Mouse (Mus musculus): Measurements from ENCODE around the gene Eif6. TPM values are rescaled to one million over a fixed set of nuclear protein-coding genes. Genes with fewer than 3 reads are reported as not detected.
A peak's percentile ranks its signal among the peaks of the same experiment; 100 is the strongest.

Eif6 gene
- total RNA-seq, 1 experiment from 2014 or later: 38.9 TPM

- no peak for ATAC-seq (replicated peaks; ENCODE audit: insufficient number of reproducible peaks, low FRiP score, low TSS enrichment, poor library complexity, severe bottlenecking)
These were observed 22.7 kb downstream of the Eif6 start for GRCm38 (mm10) chr2:155804053-155804452.

- no peak for ATAC-seq (replicated peaks; ENCODE audit: insufficient number of reproducible peaks, low FRiP score, low TSS enrichment, poor library complexity, severe bottlenecking)
These were observed 24.0 kb downstream of the Eif6 start for GRCm38 (mm10) chr2:155802761-155803160.

GRCm38 (mm10) chr2:155798613-155799012 lies 28.1 kb downstream of the Eif6 start:
- no peak for ATAC-seq (replicated peaks; ENCODE audit: insufficient number of reproducible peaks, low FRiP score, low TSS enrichment, poor library complexity, severe bottlenecking)

GRCm38 (mm10) chr2:155794674-155795445 lies 31.9 kb downstream of the Eif6 start:
- ATAC-seq (replicated peaks; ENCODE audit: insufficient number of reproducible peaks, low FRiP score, low TSS enrichment, poor library complexity, severe bottlenecking): no peak

GRCm38 (mm10) chr2:155792899-155793298 lies 33.8 kb downstream of the Eif6 start:
- ATAC-seq (replicated peaks; ENCODE audit: insufficient number of reproducible peaks, low FRiP score, low TSS enrichment, poor library complexity, severe bottlenecking): no peak

- no peak for ATAC-seq (replicated peaks; ENCODE audit: insufficient number of reproducible peaks, low FRiP score, low TSS enrichment, poor library complexity, severe bottlenecking)
These were observed 38.5 kb downstream of the Eif6 start for GRCm38 (mm10) chr2:155787949-155788931.

- 0 out of 2 replicates have a peak, but pooled peaks have one; percentile 50 for ATAC-seq (replicated peaks; ENCODE audit: insufficient number of reproducible peaks, low FRiP score, low TSS enrichment, poor library complexity, severe bottlenecking)
These were observed 39.8 kb downstream of the Eif6 start for GRCm38 (mm10) chr2:155786905-155787304.

GRCm38 (mm10) chr2:155784534-155784933 lies 42.2 kb downstream of the Eif6 start:
- no peak for ATAC-seq (replicated peaks; ENCODE audit: insufficient number of reproducible peaks, low FRiP score, low TSS enrichment, poor library complexity, severe bottlenecking)

- ATAC-seq (replicated peaks; ENCODE audit: insufficient number of reproducible peaks, low FRiP score, low TSS enrichment, poor library complexity, severe bottlenecking): no peak
These were observed 47.2 kb downstream of the Eif6 start for GRCm38 (mm10) chr2:155779506-155779905.

- no peak for ATAC-seq (replicated peaks; ENCODE audit: insufficient number of reproducible peaks, low FRiP score, low TSS enrichment, poor library complexity, severe bottlenecking)
These were observed 47.7 kb downstream of the Eif6 start for GRCm38 (mm10) chr2:155779066-155779465.

- ATAC-seq (replicated peaks; ENCODE audit: insufficient number of reproducible peaks, low FRiP score, low TSS enrichment, poor library complexity, severe bottlenecking): no peak
These were observed 48.7 kb downstream of the Eif6 start for GRCm38 (mm10) chr2:155778004-155778403.

- ATAC-seq (replicated peaks; ENCODE audit: insufficient number of reproducible peaks, low FRiP score, low TSS enrichment, poor library complexity, severe bottlenecking): no peak
These were observed 49.1 kb downstream of the Eif6 start for GRCm38 (mm10) chr2:155777688-155777985.

GRCm38 (mm10) chr2:155776824-155777687 lies 49.7 kb downstream of the Eif6 start:
- no peak for ATAC-seq (replicated peaks; ENCODE audit: insufficient number of reproducible peaks, low FRiP score, low TSS enrichment, poor library complexity, severe bottlenecking)

GRCm38 (mm10) chr2:155775685-155776263 lies 51.0 kb downstream of the Eif6 start:
- ATAC-seq (replicated peaks; ENCODE audit: insufficient number of reproducible peaks, low FRiP score, low TSS enrichment, poor library complexity, severe bottlenecking): 0 out of 2 replicates have a peak, but pooled peaks have one; percentile 31

GRCm38 (mm10) chr2:155774927-155775684 lies 51.6 kb downstream of the Eif6 start, which contains the start of gene Mmp24:
Gene Mmp24 (plus strand): TSS chr2:155775342.
- no peak for ATAC-seq (replicated peaks; ENCODE audit: insufficient number of reproducible peaks, low FRiP score, low TSS enrichment, poor library complexity, severe bottlenecking)

GRCm38 (mm10) chr2:155774261-155774926 lies 52.3 kb downstream of the Eif6 start:
- ATAC-seq (replicated peaks; ENCODE audit: insufficient number of reproducible peaks, low FRiP score, low TSS enrichment, poor library complexity, severe bottlenecking): no peak

- ATAC-seq (replicated peaks; ENCODE audit: insufficient number of reproducible peaks, low FRiP score, low TSS enrichment, poor library complexity, severe bottlenecking): no peak
These were observed 53.1 kb downstream of the Eif6 start for GRCm38 (mm10) chr2:155773664-155774063.

All from monocyte, adult 5-6 weeks (primary cell).